Mouse (Mus musculus) liver, adult (tissue): Measurements from ENCODE around the gene Ascc1.

ENCODE experiments used
- GATA4 ChIP-seq: IDR thresholded peaks from 2 replicates; pipeline ENCODE4 v1.6.1; 2014; ENCODE audit warnings: mild to moderate bottlenecking, low read length; ENCODE audit not compliant: insufficient replicate concordance

The Ascc1 gene

GRCm38 (mm10) chr10:59991262-59991880 is 11.2 kb upstream of the Ascc1 start:
- peak; percentile 73; the same call in 1 of the 2 replicates for TF ChIP-seq GATA4

GRCm38 (mm10) chr10:59992024-59992423 is 10.6 kb upstream of the Ascc1 start:
- no peak for TF ChIP-seq GATA4

GRCm38 (mm10) chr10:59995889-59996288 is 6.7 kb upstream of the Ascc1 start:
- no peak for TF ChIP-seq GATA4

GRCm38 (mm10) chr10:59997591-59997990 is 5.0 kb upstream of the Ascc1 start:
- no peak for TF ChIP-seq GATA4

GRCm38 (mm10) chr10:59999057-59999456 is 3.5 kb upstream of the Ascc1 start:
- TF ChIP-seq GATA4 = no peak

- TF ChIP-seq GATA4 = no peak
These were observed 402 bp upstream of the Ascc1 start for GRCm38 (mm10) chr10:60002203-60002602.

- no peak for TF ChIP-seq GATA4
These were observed 678 bp downstream of the Ascc1 start for GRCm38 (mm10) chr10:60003213-60003752.

GRCm38 (mm10) chr10:60003847-60004246 is 1.2 kb downstream of the Ascc1 start:
- no peak for TF ChIP-seq GATA4

GRCm38 (mm10) chr10:60005264-60005663 is 2.7 kb downstream of the Ascc1 start:
- TF ChIP-seq GATA4 = no peak

GRCm38 (mm10) chr10:60009115-60009514 is 6.5 kb downstream of the Ascc1 start:
- TF ChIP-seq GATA4 = no peak

- no peak for TF ChIP-seq GATA4
These were observed 13.6 kb downstream of the Ascc1 start for GRCm38 (mm10) chr10:60016223-60016622.

GRCm38 (mm10) chr10:60019299-60019698 is 16.7 kb downstream of the Ascc1 start:
- no peak for TF ChIP-seq GATA4

- no peak for TF ChIP-seq GATA4
These were observed 21.1 kb downstream of the Ascc1 start for GRCm38 (mm10) chr10:60023751-60024150.

- no peak for TF ChIP-seq GATA4
These were observed 24.3 kb downstream of the Ascc1 start for GRCm38 (mm10) chr10:60026759-60027395.

- no peak for TF ChIP-seq GATA4
These were observed 25.0 kb downstream of the Ascc1 start for GRCm38 (mm10) chr10:60027619-60028084.

- no peak for TF ChIP-seq GATA4
These were observed 25.6 kb downstream of the Ascc1 start for GRCm38 (mm10) chr10:60028181-60028580.

- TF ChIP-seq GATA4 = no peak
These were observed 26.4 kb downstream of the Ascc1 start for GRCm38 (mm10) chr10:60028979-60029378.

GRCm38 (mm10) chr10:60029387-60029786 is 26.8 kb downstream of the Ascc1 start:
- TF ChIP-seq GATA4 = no peak
